ENCODE assay signal across 15 mouse cellular contexts in the genomic region with DNA sequence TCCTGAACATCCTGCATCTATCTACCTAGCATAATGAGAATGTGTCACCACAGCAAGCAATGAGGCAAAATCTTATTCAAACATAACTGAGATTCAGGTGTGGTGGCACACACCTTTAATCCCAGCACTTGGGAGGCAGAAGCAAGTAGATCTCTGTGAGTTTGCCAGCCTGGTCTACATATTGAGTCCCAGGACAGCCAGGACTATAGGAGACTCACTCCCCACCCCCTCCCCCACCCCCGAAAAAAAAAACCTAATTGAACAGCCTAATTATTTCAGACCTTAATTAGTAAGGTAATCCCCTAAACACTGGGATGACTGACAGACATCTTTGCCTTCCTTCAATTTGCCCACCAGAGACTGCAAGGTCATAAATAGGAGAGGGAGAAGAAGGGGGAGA.
"Had no signal": no experiment of that assay in that cellular context is flagged by ENCODE, and none has a peak within 500 bp of the region (broad histone marks: within the 10 kb centered on the region; RNA-seq: fewer than 3 reads in every experiment).

No protein-coding gene starts in this region.

- H3K27ac ChIP-seq: kidney, postnatal 0 days; layer of hippocampus, adult 2 months; limb, embryonic 12.5 days; limb, embryonic 15.5 days; liver, embryonic 14.5 days; stomach, embryonic 15.5 days had no signal

- H3K9ac ChIP-seq: limb, embryonic 12.5 days; limb, embryonic 15.5 days; liver, embryonic 14.5 days; stomach, embryonic 15.5 days had no signal

- DNase-seq: layer of hippocampus, adult 9-11 months; left cerebral cortex, postnatal 4 days; lung, embryonic 14.5 days; midbrain, embryonic 14.5 days; right cerebral cortex, adult 18-20 months; right cerebral cortex, postnatal 14 days had no signal

- H3K4me3 ChIP-seq: stomach, embryonic 15.5 days had no signal

- H3K36me3 ChIP-seq: limb, embryonic 12.5 days; limb, embryonic 15.5 days; stomach, embryonic 15.5 days had no signal

- H3K9me3 ChIP-seq: limb, embryonic 12.5 days; limb, embryonic 15.5 days; stomach, embryonic 15.5 days had no signal

- ATAC-seq: intestine, postnatal 0 days; lung, postnatal 0 days had no signal

- H3K4me2 ChIP-seq: midbrain, embryonic 11.5 days had no signal
